Mouse (Mus musculus) hindbrain, embryonic 14.5 days (tissue): ENCODE results near the gene Hdac11. TPM values are rescaled to one million over a fixed set of nuclear protein-coding genes. Genes with fewer than 3 reads are reported as not detected.

Experiments
- ATAC-seq: fragments of 200-750 bp; cut with Nextera tagmentation; 2 replicates; pipeline ENCODE4 v1.8.0; 2017; ENCODE audit warnings: moderate number of reproducible peaks, mild to moderate bottlenecking, moderate TSS enrichment, moderate library complexity; ENCODE audit not compliant: low FRiP score
- DNase-seq: peaks from one replicate; pipeline ENCODE4 v3.0.0-alpha.2; 2015; ENCODE audit warnings: low spot score
- H3K27ac ChIP-seq: fragments of 300-500 bp; sonication (generic); 2 replicates; pipeline ENCODE4 v1.5.1; 2014; ENCODE audit warnings: mild to moderate bottlenecking, moderate library complexity
- H3K27me3 ChIP-seq: fragments of 300-500 bp; sonication (generic); 2 replicates; pipeline ENCODE4 v1.6.1; 2014; ENCODE audit warnings: mild to moderate bottlenecking, low read length, mixed read lengths; ENCODE audit not compliant: control insufficient read depth, insufficient read depth
- H3K36me3 ChIP-seq: fragments of 300-500 bp; sonication (generic); replicated peaks from 2 replicates; pipeline ENCODE4 v1.6.1; 2014; ENCODE audit not compliant: control insufficient read depth, insufficient read depth
- H3K4me1 ChIP-seq: fragments of 300-500 bp; sonication (generic); replicated peaks from 2 replicates; pipeline ENCODE4 v1.6.1; 2014; ENCODE audit warnings: antibody characterized with exemption, low read length, mixed read lengths; ENCODE audit not compliant: control insufficient read depth, insufficient read depth
- H3K4me2 ChIP-seq: fragments of 300-500 bp; sonication (generic); replicated peaks from 2 replicates; pipeline ENCODE4 v1.6.1; 2014; ENCODE audit warnings: mild to moderate bottlenecking, moderate library complexity
- H3K4me3 ChIP-seq: fragments of 300-500 bp; sonication (generic); replicated peaks from 2 replicates; pipeline ENCODE4 v1.5.1; 2014; ENCODE audit warnings: mild to moderate bottlenecking, low read length
- H3K9ac ChIP-seq: fragments of 300-500 bp; sonication (generic); 2 replicates; pipeline ENCODE4 v1.6.1; 2014
- H3K9me3 ChIP-seq: fragments of 300-500 bp; sonication (generic); 2 replicates; pipeline ENCODE4 v1.6.1; 2016; ENCODE audit warnings: low read length; ENCODE audit not compliant: control insufficient read depth
- WGBS: fragments of 180-500 bp; shearing (Covaris S2); extraction: QIAGEN DNeasy Blood & Tissue Kit; methylation state at CpG from one replicate; pipeline ENCODE4 v1.1.7; 2014; 5-methylcytosine and 5-hydroxymethylcytosine counted together
- polyA plus RNA-seq: library from polyadenylated mRNA; unstranded; fragments of >200 nt; fragmentation: Nextera tagmentation; extraction: Ambion mirVana; gene quantifications from 2 replicates; pipeline ENCODE4 v1.2.1, GENCODE M21; 2014

The Hdac11 gene
- polyA plus RNA-seq, 1 experiment from 2014 or later = 42.7 TPM

- no peaks in the 10 kb centered on the region for H3K4me1 ChIP-seq
- 95% methylated on average over 2 of the region's 2 CpGs for WGBS
- no peaks in the 10 kb centered on the region for H3K9me3 ChIP-seq
- H3K27ac ChIP-seq = no peak overlapping the region
- no peak overlapping the region for H3K4me3 ChIP-seq
- no peak overlapping the region for H3K9ac ChIP-seq
- H3K27me3 ChIP-seq = no peaks in the 10 kb centered on the region
- no peaks in the 10 kb centered on the region for H3K36me3 ChIP-seq
- no peak for DNase-seq
- no peak overlapping the region for H3K4me2 ChIP-seq
- no peak for ATAC-seq
Observed at GRCm38 (mm10) chr6:91125228-91125585, 31.3 kb upstream of the Hdac11 start.

GRCm38 (mm10) chr6:91128996-91129395, 27.5 kb upstream of the Hdac11 start:
- DNase-seq = no peak
- 41% methylated on average over 4 of the region's 4 CpGs for WGBS
- Histone ChIP-seq H3K4me1 (no peaks in the 10 kb centered on the region), H3K27ac (no peak overlapping the region), H3K27me3 (no peaks in the 10 kb centered on the region), H3K9me3 (no peaks in the 10 kb centered on the region), H3K9ac (no peak overlapping the region), H3K4me2 (no peak overlapping the region), H3K4me3 (no peak overlapping the region), H3K36me3 (no peaks in the 10 kb centered on the region)
- ATAC-seq = no peak

- Histone ChIP-seq H3K36me3 (no peaks in the 10 kb centered on the region), H3K4me1 (no peaks in the 10 kb centered on the region), H3K4me2 (no peak overlapping the region), H3K9ac (no peak overlapping the region), H3K27ac (no peak overlapping the region), H3K4me3 (no peak overlapping the region), H3K9me3 (no peaks in the 10 kb centered on the region), H3K27me3 (no peaks in the 10 kb centered on the region)
- WGBS = 67% methylated on average over 1 of the region's 1 CpGs
- no peak for DNase-seq
- ATAC-seq = no peak
Observed at GRCm38 (mm10) chr6:91130856-91131255, 25.6 kb upstream of the Hdac11 start.

GRCm38 (mm10) chr6:91137343-91137956, 19.0 kb upstream of the Hdac11 start:
- no peak for ATAC-seq
- Histone ChIP-seq H3K4me2 (no peak overlapping the region), H3K36me3 (no peaks in the 10 kb centered on the region), H3K27me3 (no peaks in the 10 kb centered on the region), H3K9ac (no peak overlapping the region), H3K4me1 (no peaks in the 10 kb centered on the region), H3K4me3 (no peak overlapping the region), H3K27ac (no peak overlapping the region), H3K9me3 (no peaks in the 10 kb centered on the region)
- no peak for DNase-seq
- 76% methylated on average over 10 of the region's 10 CpGs for WGBS

GRCm38 (mm10) chr6:91139846-91140245, 16.6 kb upstream of the Hdac11 start:
- ATAC-seq (no peak; the same call in 1 of the 2 replicates), DNase-seq (peak; percentile 84)
- Histone ChIP-seq H3K36me3 (no peaks in the 10 kb centered on the region), H3K27me3 (no peaks in the 10 kb centered on the region), H3K27ac (no peak overlapping the region), H3K9ac (no peak overlapping the region), H3K4me1 (0 out of 2 replicates have a peak, but pooled peaks cover 3% of the 10 kb centered on the region), H3K4me3 (no peak overlapping the region), H3K9me3 (no peaks in the 10 kb centered on the region), H3K4me2 (no peak overlapping the region)
- 31% methylated on average over 4 of the region's 4 CpGs for WGBS

GRCm38 (mm10) chr6:91145056-91145455, 11.4 kb upstream of the Hdac11 start:
- DNase-seq (no peak), ATAC-seq (no peak)
- Histone ChIP-seq H3K36me3 (no peaks in the 10 kb centered on the region), H3K27ac (peak overlapping the region; percentile 94; the same call in 1 of the 2 replicates), H3K4me1 (peaks cover 27% of the 10 kb centered on the region), H3K9ac (no peak overlapping the region), H3K4me2 (no peak overlapping the region), H3K4me3 (no peak overlapping the region), H3K27me3 (no peaks in the 10 kb centered on the region), H3K9me3 (no peaks in the 10 kb centered on the region)
- WGBS = 72% methylated on average over 3 of the region's 3 CpGs

- H3K4me1 ChIP-seq = peaks cover 27% of the 10 kb centered on the region
- H3K9ac ChIP-seq = no peak overlapping the region
- WGBS = 73% methylated on average over 5 of the region's 5 CpGs
- H3K9me3 ChIP-seq = no peaks in the 10 kb centered on the region
- H3K36me3 ChIP-seq = no peaks in the 10 kb centered on the region
- DNase-seq (no peak), ATAC-seq (no peak)
- H3K27me3 ChIP-seq = no peaks in the 10 kb centered on the region
- H3K4me2 ChIP-seq = no peak overlapping the region
- H3K27ac ChIP-seq = peak overlapping the region; percentile 94
- no peak overlapping the region for H3K4me3 ChIP-seq
Observed at GRCm38 (mm10) chr6:91145572-91145971, 10.9 kb upstream of the Hdac11 start.

GRCm38 (mm10) chr6:91146443-91147151, 9.9 kb upstream of the Hdac11 start:
- Histone ChIP-seq H3K36me3 (no peaks in the 10 kb centered on the region), H3K4me3 (no peak overlapping the region), H3K9ac (peak overlapping the region; percentile 22; the same call in 1 of the 2 replicates), H3K4me1 (peaks cover 27% of the 10 kb centered on the region), H3K27me3 (no peaks in the 10 kb centered on the region), H3K27ac (peak overlapping the region; percentile 94), H3K4me2 (0 out of 2 replicates have a peak overlapping the region, but pooled peaks have one; percentile 4), H3K9me3 (no peaks in the 10 kb centered on the region)
- DNase-seq (peak; percentile 42), ATAC-seq (peak; percentile 90)
- WGBS = 19% methylated on average over 5 of the region's 5 CpGs

- peak; percentile 66 for DNase-seq
- Histone ChIP-seq H3K9me3 (no peaks in the 10 kb centered on the region), H3K4me1 (peaks cover 27% of the 10 kb centered on the region), H3K4me3 (no peak overlapping the region), H3K27me3 (no peaks in the 10 kb centered on the region), H3K36me3 (no peaks in the 10 kb centered on the region), H3K9ac (peak overlapping the region; percentile 22; the same call in 1 of the 2 replicates), H3K4me2 (0 out of 2 replicates have a peak overlapping the region, but pooled peaks have one; percentile 4), H3K27ac (peak overlapping the region; percentile 94)
- WGBS = 60% methylated on average over 2 of the region's 2 CpGs
- ATAC-seq = peak; percentile 82
Observed at GRCm38 (mm10) chr6:91147152-91147770, 9.2 kb upstream of the Hdac11 start.
